Mouse (Mus musculus) myocyte (in vitro differentiated cells): ENCODE measurements around the gene Col8a2. TPM values are rescaled to one million over a fixed set of nuclear protein-coding genes. Genes with fewer than 3 reads are reported as not detected.

ENCODE experiments used
- H3K27me3 ChIP-seq: one replicate; pipeline ENCODE4 v1.6.1; 2011; ENCODE audit not compliant: control insufficient read depth, insufficient read depth, insufficient read length
- H3K36me3 ChIP-seq: one replicate; pipeline ENCODE4 v1.6.1; 2011; ENCODE audit not compliant: control insufficient read depth, insufficient read depth
- H3K4me2 ChIP-seq: one replicate; pipeline ENCODE4 v1.6.1; 2011; ENCODE audit warnings: low read depth, control low read depth
- H3K4me3 ChIP-seq: one replicate; pipeline ENCODE4 v1.5.1; 2011; ENCODE audit warnings: mild to moderate bottlenecking, control low read depth, moderate library complexity
- H3K79me2 ChIP-seq: one replicate; pipeline ENCODE4 v1.6.1; 2011; ENCODE audit not compliant: control insufficient read depth, insufficient read depth
- H3ac ChIP-seq: one replicate; pipeline ENCODE4 v1.6.1; 2011; ENCODE audit not compliant: control insufficient read depth, insufficient read length
- CEBPB ChIP-seq: IDR thresholded peaks from 2 replicates; pipeline ENCODE4 v1.6.1; 2011; ENCODE audit warnings: mild to moderate bottlenecking, moderate library complexity; ENCODE audit not compliant: poor library complexity, insufficient read depth, severe bottlenecking
- E2F4 ChIP-seq: IDR thresholded peaks from one replicate; pipeline ENCODE4 v1.6.1; 2011; ENCODE audit warnings: mild to moderate bottlenecking, control low read depth, moderate library complexity; ENCODE audit not compliant: insufficient read depth
- MAX ChIP-seq: IDR thresholded peaks from one replicate; pipeline ENCODE4 v1.6.1; 2011; ENCODE audit warnings: low read depth, mild to moderate bottlenecking, control low read depth
- MYOD1 ChIP-seq, 3 experiments: IDR thresholded peaks; one replicate each; pipeline ENCODE4 v1.6.1; 2011; ENCODE audit warnings: control low read depth in 2 of 3, low read depth in 2 of 3, mild to moderate bottlenecking in 2 of 3, moderate library complexity in 1 of 3; ENCODE audit not compliant: insufficient read length in 2 of 3, control insufficient read depth in 1 of 3
- MYOG ChIP-seq, 3 experiments: IDR thresholded peaks; one replicate each; pipeline ENCODE4 v1.6.1; 2011; ENCODE audit warnings: control low read depth in 2 of 3, low read depth in 2 of 3, mild to moderate bottlenecking in 2 of 3; ENCODE audit not compliant: insufficient read length in 2 of 3, control insufficient read depth in 1 of 3, insufficient read depth in 1 of 3
- POLR2A ChIP-seq: IDR thresholded peaks from one replicate; pipeline ENCODE4 v1.6.1; 2011; ENCODE audit warnings: low read depth, mild to moderate bottlenecking, control low read depth, moderate library complexity; ENCODE audit not compliant: insufficient read length
- POLR2AphosphoS2 ChIP-seq: IDR thresholded peaks from one replicate; pipeline ENCODE4 v1.6.1; 2011; ENCODE audit warnings: low read depth, control low read depth; ENCODE audit not compliant: insufficient read length
- REST ChIP-seq: IDR thresholded peaks from one replicate; pipeline ENCODE4 v1.6.1; 2011; ENCODE audit warnings: mild to moderate bottlenecking, control low read depth, moderate library complexity; ENCODE audit not compliant: insufficient read depth, insufficient read length
- SRF ChIP-seq: IDR thresholded peaks from one replicate; pipeline ENCODE4 v1.6.1; 2011; ENCODE audit warnings: low read depth; ENCODE audit not compliant: control insufficient read depth, insufficient read length
- TCF12 ChIP-seq: IDR thresholded peaks from one replicate; pipeline ENCODE4 v1.6.1; 2011; ENCODE audit warnings: mild to moderate bottlenecking, control low read depth; ENCODE audit not compliant: poor library complexity, insufficient read depth, severe bottlenecking
- TCF3 ChIP-seq: IDR thresholded peaks from one replicate; pipeline ENCODE4 v1.6.1; 2011; ENCODE audit warnings: low read depth, control low read depth; ENCODE audit not compliant: insufficient read length
- USF1 ChIP-seq: IDR thresholded peaks from one replicate; pipeline ENCODE4 v1.6.1; 2011; ENCODE audit warnings: low read depth, mild to moderate bottlenecking, control low read depth, moderate library complexity
- polyA plus RNA-seq: library from polyadenylated mRNA; unstranded; fragments of >200 nt; fragmentation: generic; extraction: Trizol; gene quantifications from one replicate; pipeline ENCODE4 v1.2.1, GENCODE M21; 2012; ENCODE audit warnings: missing spikeins

The Col8a2 gene
- polyA plus RNA-seq, 1 experiment = 0.06 TPM

DNA sequence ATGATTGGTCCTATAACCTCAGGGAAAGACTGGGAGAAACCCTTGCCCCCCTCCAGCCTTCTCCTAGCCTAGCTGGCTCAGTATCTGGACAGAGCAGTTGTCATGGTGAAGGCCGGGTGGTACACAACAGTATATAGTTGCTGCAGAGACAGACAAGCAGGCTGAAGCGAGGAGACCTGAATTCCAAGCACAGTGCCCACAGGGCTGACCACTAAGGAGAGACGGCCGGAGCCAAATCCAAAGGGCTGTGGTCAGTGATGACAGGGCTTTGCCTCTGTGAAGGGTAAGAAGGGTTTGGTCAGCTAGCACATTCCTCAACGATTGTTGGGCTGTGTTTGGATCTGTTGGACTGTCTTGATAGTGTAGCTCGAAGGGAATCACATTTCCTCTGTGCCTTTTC, 25.3 kb upstream of the Col8a2 start:
- Histone ChIP-seq H3K79me2 (peaks cover 42% of the 10 kb centered on the region), H3K4me3 (peak overlapping the region; percentile 56), H3ac (no peak overlapping the region), H3K27me3 (no peaks in the 10 kb centered on the region), H3K36me3 (no peaks in the 10 kb centered on the region), H3K4me2 (peak overlapping the region; percentile 99)
- peak in 1 of 3 experiments; percentile 69 for TF ChIP-seq MYOG (IDR thresholded peaks at IDR 0.05; ENCODE audit: control insufficient read depth in 1 of 3, insufficient read depth in 1 of 3, insufficient read length in 2 of 3, low read depth in 2 of 3)
- no peak for TF ChIP-seq MAX
- no peak for TF ChIP-seq TCF12
- no peak for TF ChIP-seq SRF
- TF ChIP-seq POLR2AphosphoS2 = peak; percentile 43
- no peak for TF ChIP-seq USF1
- TF ChIP-seq POLR2A = no peak
- TF ChIP-seq REST = no peak
- TF ChIP-seq MYOD1 (IDR thresholded peaks at IDR 0.05; ENCODE audit: control insufficient read depth in 1 of 3, insufficient read length in 2 of 3, low read depth in 2 of 3) = peak in 1 of 3 experiments; percentile 33
- TF ChIP-seq CEBPB = no peak
- TF ChIP-seq E2F4 = no peak
- TF ChIP-seq TCF3 = peak; percentile 24

DNA sequence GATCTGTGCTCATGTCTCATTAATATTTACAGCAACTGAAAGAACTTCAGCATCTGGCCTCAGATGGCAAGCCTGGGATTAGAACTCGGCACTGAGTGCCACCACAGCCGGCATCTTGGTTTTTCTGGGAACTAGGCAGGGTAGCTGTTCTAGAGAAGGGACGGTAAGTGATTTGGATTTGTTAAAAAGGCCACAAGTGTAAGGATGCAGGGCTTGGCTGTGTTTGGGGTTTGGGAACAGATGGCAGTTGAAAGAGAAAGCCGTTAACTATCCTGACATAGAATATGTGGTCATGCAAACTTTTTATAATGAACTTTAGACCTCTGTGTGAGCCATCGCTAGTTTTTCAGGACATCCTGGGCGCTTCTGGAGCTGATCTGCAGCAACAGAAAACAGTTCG, 24.9 kb upstream of the Col8a2 start:
- H3K36me3 ChIP-seq = no peaks in the 10 kb centered on the region
- peak overlapping the region; percentile 56 for H3K4me3 ChIP-seq
- H3ac ChIP-seq = peak overlapping the region; percentile 52
- peak overlapping the region; percentile 99 for H3K4me2 ChIP-seq
- H3K79me2 ChIP-seq = peaks cover 41% of the 10 kb centered on the region
- TF ChIP-seq POLR2A = no peak
- no peak for TF ChIP-seq TCF3
- no peak for TF ChIP-seq USF1
- no peak for TF ChIP-seq CEBPB
- no peak for TF ChIP-seq E2F4
- no peak for TF ChIP-seq MYOG (IDR thresholded peaks at IDR 0.05; ENCODE audit: control insufficient read depth in 1 of 3, insufficient read depth in 1 of 3, insufficient read length in 2 of 3, low read depth in 2 of 3)
- TF ChIP-seq SRF = no peak
- no peak for TF ChIP-seq TCF12
- TF ChIP-seq POLR2AphosphoS2 = no peak
- no peak for TF ChIP-seq MYOD1 (IDR thresholded peaks at IDR 0.05; ENCODE audit: control insufficient read depth in 1 of 3, insufficient read length in 2 of 3, low read depth in 2 of 3)
- TF ChIP-seq REST = no peak
- no peak for TF ChIP-seq MAX
- H3K27me3 ChIP-seq = no peaks in the 10 kb centered on the region

DNA sequence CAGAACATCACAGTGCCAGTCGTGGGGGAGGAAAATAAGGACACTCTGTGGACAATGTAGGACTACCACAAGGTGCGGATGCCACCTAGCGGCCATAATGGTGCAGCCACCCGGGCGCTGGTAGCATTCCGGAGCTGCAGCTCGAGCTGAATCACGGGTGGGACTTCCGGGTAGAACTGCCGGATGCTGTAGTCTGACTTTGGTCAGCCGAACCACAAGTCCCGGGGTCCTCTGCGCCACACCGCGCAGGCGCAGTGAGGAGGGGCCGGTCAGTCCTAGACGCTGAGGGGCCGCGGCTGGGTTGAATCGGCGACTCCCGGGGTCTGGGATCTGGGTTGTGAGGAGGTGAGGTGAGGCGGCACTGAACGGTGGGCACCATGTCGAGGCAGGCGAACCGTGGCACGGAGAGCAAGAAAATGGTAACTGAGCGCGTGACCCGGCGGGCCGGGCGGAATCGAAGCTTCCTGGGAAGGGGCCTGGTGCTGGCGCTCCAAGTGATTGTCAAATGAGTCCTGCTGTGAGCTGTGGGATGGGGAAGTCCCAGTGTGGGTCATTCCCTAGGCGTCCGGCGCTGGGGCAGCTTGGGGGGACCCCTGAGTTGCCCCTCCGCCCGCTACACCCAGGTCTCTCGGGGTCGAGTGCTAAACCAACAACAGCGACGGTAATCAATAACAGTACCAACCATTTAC, 24.3 kb upstream of the Col8a2 start, which contains the start of gene Trappc3:
Trappc3 (plus strand) TSS at position 207 of the 689 bp plus-strand sequence.
- Histone ChIP-seq H3K4me3 (peak within 1 kb of the TSS; percentile 56), H3K79me2 (peaks cover 41% of the 10 kb centered on the region), H3K36me3 (no peaks in the 10 kb centered on the region), H3K27me3 (no peaks in the 10 kb centered on the region), H3K4me2 (peak within 1 kb of the TSS; percentile 99), H3ac (peak within 1 kb of the TSS; percentile 52)
- peak; percentile 74 for TF ChIP-seq POLR2A
- TF ChIP-seq POLR2AphosphoS2 = peak; percentile 76
- peak; percentile 65 for TF ChIP-seq SRF
- no peak for TF ChIP-seq TCF3
- TF ChIP-seq E2F4 = no peak
- no peak for TF ChIP-seq MYOD1 (IDR thresholded peaks at IDR 0.05; ENCODE audit: control insufficient read depth in 1 of 3, insufficient read length in 2 of 3, low read depth in 2 of 3)
- TF ChIP-seq REST = peak; percentile 10
- TF ChIP-seq MYOG (IDR thresholded peaks at IDR 0.05; ENCODE audit: control insufficient read depth in 1 of 3, insufficient read depth in 1 of 3, insufficient read length in 2 of 3, low read depth in 2 of 3) = no peak
- no peak for TF ChIP-seq CEBPB

DNA sequence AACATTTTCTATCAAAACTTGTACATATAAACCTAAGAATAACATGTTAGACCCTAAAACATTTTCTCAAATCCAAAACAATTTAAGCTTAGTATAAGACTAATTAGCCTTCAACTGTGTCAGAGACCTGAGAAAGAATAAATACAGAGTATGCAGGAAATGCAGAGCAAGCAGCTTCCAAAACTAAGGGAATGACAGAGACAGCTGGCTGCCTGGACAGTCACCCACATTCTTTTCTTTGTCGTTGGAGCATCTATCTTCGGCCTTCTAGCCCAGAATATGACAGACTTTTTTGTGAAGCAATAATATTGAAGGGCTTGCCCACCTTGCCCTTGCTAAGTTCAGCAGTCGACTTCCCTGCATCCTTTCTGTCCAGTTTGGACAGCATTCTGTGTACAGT, 17.3 kb upstream of the Col8a2 start:
- H3K27me3 ChIP-seq = no peaks in the 10 kb centered on the region
- no peak overlapping the region for H3K4me3 ChIP-seq
- peak overlapping the region; percentile 37 for H3K4me2 ChIP-seq
- H3K36me3 ChIP-seq = no peaks in the 10 kb centered on the region
- no peak overlapping the region for H3ac ChIP-seq
- peaks cover 28% of the 10 kb centered on the region for H3K79me2 ChIP-seq
- TF ChIP-seq POLR2AphosphoS2 = no peak
- no peak for TF ChIP-seq TCF3
- peak in 1 of 3 experiments; percentile 23 for TF ChIP-seq MYOG (IDR thresholded peaks at IDR 0.05; ENCODE audit: control insufficient read depth in 1 of 3, insufficient read depth in 1 of 3, insufficient read length in 2 of 3, low read depth in 2 of 3)
- TF ChIP-seq MYOD1 (IDR thresholded peaks at IDR 0.05; ENCODE audit: control insufficient read depth in 1 of 3, insufficient read length in 2 of 3, low read depth in 2 of 3) = peak; percentile 79 to 96 (median 90)
